In genomic region chr4:125651676-125652246, GRCm38 (mm10) we compare ENCODE assay signal across 9 mouse cellular contexts.
DNase-seq lines count a peak whose midpoint lies in the region; TF ChIP-seq lines count a peak whose summit lies in the region.
"Had no signal": no experiment of that assay in that cellular context is flagged by ENCODE, and none has a peak within 500 bp of the region (broad histone marks: within the 10 kb centered on the region; RNA-seq: fewer than 3 reads in every experiment).

No protein-coding gene starts in this region.

- H3K27me3 ChIP-seq in heart, embryonic 10.5 days (ENCODE audit: insufficient read depth, poor library complexity, severe bottlenecking) = peaks cover 45% of the 10 kb centered on the region
- H3K27me3 ChIP-seq in heart, adult 2 months (ENCODE audit: control insufficient read depth, insufficient read depth, low read length) = no peaks in the 10 kb centered on the region
- no peaks in the 10 kb centered on the region for H3K27me3 ChIP-seq in ES-Bruce4 (ENCODE audit: control insufficient read depth, insufficient read depth, low read length, poor library complexity, severe bottlenecking)

- H3K9me3 ChIP-seq in heart, embryonic 10.5 days = no peaks in the 10 kb centered on the region
- H3K9me3 ChIP-seq in ES-Bruce4 (replicated peaks; ENCODE audit: control insufficient read depth, insufficient read depth, low read length, poor library complexity, severe bottlenecking) = no peaks in the 10 kb centered on the region
- H3K9me3 ChIP-seq: embryonic facial prominence, embryonic 13.5 days had no signal

- no peaks in the 10 kb centered on the region for H3K36me3 ChIP-seq in heart, embryonic 10.5 days
- no peaks in the 10 kb centered on the region for H3K36me3 ChIP-seq in heart, adult 2 months (ENCODE audit: control insufficient read depth, insufficient read depth, low read length)
- no peaks in the 10 kb centered on the region for H3K36me3 ChIP-seq in ES-Bruce4 (ENCODE audit: control insufficient read depth, insufficient read depth, low read length, poor library complexity, severe bottlenecking)
- H3K36me3 ChIP-seq: embryonic facial prominence, embryonic 13.5 days had no signal

- H3K4me1 ChIP-seq in heart, embryonic 10.5 days = peaks cover 10% of the 10 kb centered on the region
- no peaks in the 10 kb centered on the region for H3K4me1 ChIP-seq in heart, adult 2 months (ENCODE audit: control insufficient read depth, insufficient read depth, low read length)
- peaks cover 4% of the 10 kb centered on the region for H3K4me1 ChIP-seq in ES-Bruce4 (ENCODE audit: control insufficient read depth, insufficient read depth, low read length)

- TF ChIP-seq EP300 in heart, adult 2 months (IDR thresholded peaks at IDR 0.05; ENCODE audit: insufficient read depth, low read depth, low read length) = no peak
- peak; percentile 69 for TF ChIP-seq EP300 in ES-Bruce4 (IDR thresholded peaks at IDR 0.05; ENCODE audit: insufficient read depth, low read depth, low read length)

- 45% methylated on average over 24 of the region's 24 CpGs for WGBS in heart, embryonic 10.5 days
- WGBS in heart, adult 2 months = 49% methylated on average over 24 of the region's 24 CpGs

- H3K27ac ChIP-seq in heart, embryonic 10.5 days = 0 out of 2 replicates have a peak overlapping the region, but pooled peaks have one; percentile 3
- H3K27ac ChIP-seq in heart, adult 2 months = no peak overlapping the region
- no peak overlapping the region for H3K27ac ChIP-seq in ES-Bruce4 (ENCODE audit: insufficient read depth, low read length)
- H3K27ac ChIP-seq: embryonic facial prominence, embryonic 13.5 days had no signal

- no peak overlapping the region for H3K9ac ChIP-seq in heart, adult 2 months (ENCODE audit: low read depth, low read length)
- no peak overlapping the region for H3K9ac ChIP-seq in ES-Bruce4 (ENCODE audit: low read depth, poor library complexity, severe bottlenecking)
- H3K9ac ChIP-seq: embryonic facial prominence, embryonic 13.5 days had no signal

- intact Hi-C loops in heart, adult 2 months (cut with DNase I) = no loop called here

- no peaks in the 10 kb centered on the region for H3K79me2 ChIP-seq in heart, adult 2 months (replicated peaks; ENCODE audit: control insufficient read depth, insufficient read depth, low read length)

- TF ChIP-seq POLR2A in heart, adult 2 months (IDR thresholded peaks at IDR 0.05; ENCODE audit: insufficient read depth, low read depth, low read length) = no peak
- TF ChIP-seq POLR2A in ES-Bruce4 (IDR thresholded peaks at IDR 0.05; ENCODE audit: insufficient read depth, low read length) = no peak

- TF ChIP-seq CTCF in heart, adult 2 months (IDR thresholded peaks at IDR 0.05) = no peak
- TF ChIP-seq CTCF in ES-Bruce4 (IDR thresholded peaks at IDR 0.05; ENCODE audit: low read depth, low read length) = no peak

- no peak for DNase-seq in heart, embryonic 10.5 days (ENCODE audit: low spot score)
- no peak for DNase-seq in heart, adult 2 months
- DNase-seq in embryo, embryonic 11.5 days (ENCODE audit: low read depth, low spot score) = peak; percentile 22
- DNase-seq in mesoderm, embryonic 11.5 days (ENCODE audit: low read depth, low spot score) = peak; percentile 72
- no peak for DNase-seq in layer of hippocampus, adult 9-11 months
- no peak for DNase-seq in left cerebral cortex, adult 9 months (ENCODE audit: low spot score in 2 of 2)
- no peak for DNase-seq in layer of hippocampus, postnatal 14 days (ENCODE audit: low spot score in 2 of 2)

- H3K4me3 ChIP-seq in heart, embryonic 10.5 days = no peak overlapping the region
- no peak overlapping the region for H3K4me3 ChIP-seq in heart, adult 2 months
- no peak overlapping the region for H3K4me3 ChIP-seq in ES-Bruce4 (ENCODE audit: low read depth, low read length)
- H3K4me3 ChIP-seq: embryonic facial prominence, embryonic 13.5 days had no signal

Comparison
In these comparisons a context has a peak if more than half of its experiments do, and no peak if none do; other contexts are left out.
1. DNase-seq: peak in embryo, embryonic 11.5 days (single experiment) and mesoderm, embryonic 11.5 days (single experiment); none in heart, embryonic 10.5 days (single experiment), heart, adult 2 months (0 of 2), layer of hippocampus, adult 9-11 months (single experiment), left cerebral cortex, adult 9 months (0 of 2) and layer of hippocampus, postnatal 14 days (0 of 2).